Mouse (Mus musculus) cerebellum, postnatal 14 days (tissue): ENCODE results near the gene Ccdc146.
A peak's percentile ranks its signal among the peaks of the same experiment; 100 is the strongest.
"Not testable (repeated sequence)": the region's sequence is repeated elsewhere in the genome, so short reads cannot be mapped to it uniquely, and the experiment has no call there.

ENCODE experiments used
- DNase-seq, 2 experiments: peaks; one replicate each; pipeline ENCODE4 v3.0.0; 2021; ENCODE audit warnings: mixed read lengths in 2 of 2

The Ccdc146 gene

GRCm38 (mm10) chr5:21329672-21330665, 94.5 kb downstream of the Ccdc146 start:
- DNase-seq: no peak

- DNase-seq: no peak
Measured at GRCm38 (mm10) chr5:21328560-21328959, 95.9 kb downstream of the Ccdc146 start.

- peak; percentile 21 to 53 for DNase-seq
Measured at GRCm38 (mm10) chr5:21326494-21326893, 98.0 kb downstream of the Ccdc146 start.

GRCm38 (mm10) chr5:21320138-21320537, 104.3 kb downstream of the Ccdc146 start:
- no peak for DNase-seq

- DNase-seq: no peak
Measured at GRCm38 (mm10) chr5:21314696-21315095, 109.8 kb downstream of the Ccdc146 start.

GRCm38 (mm10) chr5:21307165-21307564, 117.3 kb downstream of the Ccdc146 start:
- DNase-seq: no peak

GRCm38 (mm10) chr5:21301011-21301410, 123.5 kb downstream of the Ccdc146 start:
- DNase-seq: peak; percentile 64

- no peak for DNase-seq
Measured at GRCm38 (mm10) chr5:21300058-21300457, 124.4 kb downstream of the Ccdc146 start.

GRCm38 (mm10) chr5:21299076-21299755, 125.3 kb downstream of the Ccdc146 start:
- peak; percentile 13 to 14 for DNase-seq

- no peak for DNase-seq
Measured at GRCm38 (mm10) chr5:21295683-21296082, 128.8 kb downstream of the Ccdc146 start.

- DNase-seq: no peak
Measured at GRCm38 (mm10) chr5:21290594-21290993, 133.9 kb downstream of the Ccdc146 start.

GRCm38 (mm10) chr5:21288658-21289435, 135.6 kb downstream of the Ccdc146 start:
- no peak for DNase-seq

- no peak for DNase-seq
Measured at GRCm38 (mm10) chr5:21283356-21284062, 141.0 kb downstream of the Ccdc146 start.

- not testable (repeated sequence) for DNase-seq
Measured at GRCm38 (mm10) chr5:21277685-21278084, 146.8 kb downstream of the Ccdc146 start.

GRCm38 (mm10) chr5:21271386-21272354, 152.8 kb downstream of the Ccdc146 start:
- DNase-seq: no peak

- no peak for DNase-seq
Measured at GRCm38 (mm10) chr5:21270756-21271155, 153.7 kb downstream of the Ccdc146 start.

- no peak for DNase-seq
Measured at GRCm38 (mm10) chr5:21269446-21269845, 155.0 kb downstream of the Ccdc146 start.

GRCm38 (mm10) chr5:21267090-21267489, 157.4 kb downstream of the Ccdc146 start:
- no peak for DNase-seq

- DNase-seq: peak; percentile 94 to 95
Measured at GRCm38 (mm10) chr5:21265049-21265448, 159.4 kb downstream of the Ccdc146 start.

GRCm38 (mm10) chr5:21264352-21265021, 160.0 kb downstream of the Ccdc146 start:
- no peak for DNase-seq
